In the genomic region with DNA sequence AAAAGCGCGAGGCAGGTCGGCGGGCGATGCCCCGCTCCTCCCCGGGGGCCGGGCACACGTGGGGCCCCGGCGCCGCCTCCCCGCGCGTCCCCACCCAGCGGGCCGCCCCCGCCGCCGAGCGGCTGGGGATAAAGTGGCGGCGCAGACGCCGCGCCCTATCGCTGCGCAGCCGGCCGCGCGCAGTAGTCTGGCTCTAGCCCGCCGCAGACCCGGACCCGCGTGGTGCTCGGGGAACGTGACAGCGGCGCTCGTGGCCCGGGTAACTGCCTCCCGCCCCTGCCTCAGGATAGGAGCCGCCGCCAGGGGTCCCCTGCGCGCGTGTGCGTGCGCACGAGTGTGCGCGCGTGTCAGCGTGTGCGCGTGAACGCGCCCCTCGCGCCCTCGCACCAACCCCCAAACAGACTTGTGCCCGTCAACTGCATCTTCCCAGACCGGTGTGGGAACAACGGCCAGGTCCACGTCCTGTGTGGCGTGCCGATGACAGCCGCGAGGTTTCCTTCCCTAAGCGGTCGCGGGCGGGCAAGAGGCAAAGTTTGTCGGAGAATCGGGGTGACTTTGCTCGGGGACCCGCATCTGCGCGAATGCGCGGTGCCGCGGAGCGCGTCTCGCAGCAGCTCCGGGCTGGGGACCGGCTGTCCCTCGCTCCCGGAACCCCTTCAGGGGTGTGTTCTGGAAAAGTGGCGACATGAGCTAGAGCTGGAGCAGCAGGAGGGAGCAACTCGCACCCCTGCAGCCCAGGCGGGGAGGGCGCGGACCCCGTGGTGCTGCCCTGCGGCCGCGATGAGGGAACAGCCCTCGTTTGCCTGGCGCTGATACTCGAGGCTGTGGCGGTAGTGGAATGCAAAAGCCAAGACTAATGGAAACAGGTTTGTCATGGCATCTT, we compare ENCODE assay signal across 8 mouse cellular contexts. TPM values are rescaled to one million over a fixed set of nuclear protein-coding genes. Genes with fewer than 3 reads are reported as not detected.
DNase-seq lines count a peak whose midpoint lies in the region; ATAC-seq and TF ChIP-seq lines count a peak whose summit lies in the region.

A gene (plus strand): TSS at position 100 of the 883 bp plus-strand sequence.

- no peak for TF ChIP-seq CTCF in G1E (IDR thresholded peaks at IDR 0.05; ENCODE audit: low read depth, low read length)
- TF ChIP-seq CTCF in cerebellum, adult 2 months (IDR thresholded peaks at IDR 0.05; ENCODE audit: borderline replicate concordance, insufficient read depth, low read depth, low read length), result peak; percentile 36
- TF ChIP-seq CTCF in forebrain, postnatal 0 days (IDR thresholded peaks at IDR 0.05; ENCODE audit: low read depth), result peak; percentile 77

- peaks cover 4% of the 10 kb centered on the region for H3K9me3 ChIP-seq in G1E (replicated peaks)
- no peaks in the 10 kb centered on the region for H3K9me3 ChIP-seq in forebrain, postnatal 0 days (ENCODE audit: low read length)
- H3K9me3 ChIP-seq in liver, embryonic 15.5 days (replicated peaks), result no peaks in the 10 kb centered on the region
- H3K9me3 ChIP-seq in neural tube, embryonic 12.5 days, result no peaks in the 10 kb centered on the region

- H3K4me3 ChIP-seq in G1E (ENCODE audit: low read depth, low read length), result peak within 1 kb of the TSS; percentile 68
- peak within 1 kb of the TSS; percentile 84 for H3K4me3 ChIP-seq in cerebellum, adult 2 months (replicated peaks; ENCODE audit: insufficient read depth, low read depth, low read length)
- H3K4me3 ChIP-seq in forebrain, postnatal 0 days (ENCODE audit: low read depth, low read length), result peak within 1 kb of the TSS; percentile 50
- H3K4me3 ChIP-seq in liver, embryonic 15.5 days (replicated peaks), result peak within 1 kb of the TSS; percentile 90
- H3K4me3 ChIP-seq in neural tube, embryonic 12.5 days, result peak within 1 kb of the TSS; percentile 63

- DNase-seq in G1E (ENCODE audit: low spot score), result peak; percentile 8
- DNase-seq in cerebellum, adult 2 months, result peak; percentile 80 to 88
- peak; percentile 89 for DNase-seq in forebrain, postnatal 0 days
- peak; percentile 80 to 86 for DNase-seq in heart, postnatal 14 days
- no peak for DNase-seq in large intestine, adult 2 months (ENCODE audit: low read depth, low spot score)
- DNase-seq in thymus, adult 18-20 months, result peak; percentile 41 to 58

- intact Hi-C loops in heart, postnatal 14 days (cut with DNase I), result loop anchor here (2.0 to 5.0 kb wide), 2 partner anchors 102 to 132 kb away; no protein-coding TSS in a partner anchor

- peak within 1 kb of the TSS; percentile 93 for H3K4me2 ChIP-seq in forebrain, postnatal 0 days (ENCODE audit: low read depth)
- H3K4me2 ChIP-seq in liver, embryonic 15.5 days, result peak within 1 kb of the TSS; percentile 95
- peak within 1 kb of the TSS; percentile 87 for H3K4me2 ChIP-seq in neural tube, embryonic 12.5 days (replicated peaks)

- ATAC-seq in G1E (ENCODE audit: extremely low read depth, insufficient number of reproducible peaks, low FRiP score, poor library complexity, severe bottlenecking), result no peak
- ATAC-seq in forebrain, postnatal 0 days, result peak; percentile 92
- ATAC-seq in liver, embryonic 15.5 days (ENCODE audit: insufficient read depth), result peak; percentile 91
- ATAC-seq in neural tube, embryonic 12.5 days (ENCODE audit: low FRiP score, low read depth), result peak; percentile 86

- H3K4me1 ChIP-seq in G1E (ENCODE audit: insufficient read depth, low read depth, low read length), result peaks cover 10% of the 10 kb centered on the region; the same call in 1 of the 2 replicates
- H3K4me1 ChIP-seq in cerebellum, adult 2 months (ENCODE audit: control insufficient read depth, insufficient read depth, low read length), result peaks cover 19% of the 10 kb centered on the region; the same call in 1 of the 2 replicates
- H3K4me1 ChIP-seq in forebrain, postnatal 0 days (ENCODE audit: insufficient read depth), result no peaks in the 10 kb centered on the region
- H3K4me1 ChIP-seq in liver, embryonic 15.5 days (replicated peaks), result peaks cover 60% of the 10 kb centered on the region
- H3K4me1 ChIP-seq in neural tube, embryonic 12.5 days, result peaks cover 8% of the 10 kb centered on the region

- H3K36me3 ChIP-seq in G1E (replicated peaks), result no peaks in the 10 kb centered on the region
- H3K36me3 ChIP-seq in forebrain, postnatal 0 days (ENCODE audit: insufficient read depth), result no peaks in the 10 kb centered on the region
- H3K36me3 ChIP-seq in liver, embryonic 15.5 days (replicated peaks), result peaks cover 30% of the 10 kb centered on the region
- no peaks in the 10 kb centered on the region for H3K36me3 ChIP-seq in neural tube, embryonic 12.5 days

- H3K27ac ChIP-seq in cerebellum, adult 2 months (ENCODE audit: insufficient read depth, low read length), result peak within 1 kb of the TSS; percentile 96
- peak within 1 kb of the TSS; percentile 80 for H3K27ac ChIP-seq in forebrain, postnatal 0 days (ENCODE audit: low read depth, low read length)
- peak within 1 kb of the TSS; percentile 95 for H3K27ac ChIP-seq in liver, embryonic 15.5 days (replicated peaks)
- no peak within 1 kb of the TSS for H3K27ac ChIP-seq in neural tube, embryonic 12.5 days

- TF ChIP-seq POLR2A in cerebellum, adult 2 months (IDR thresholded peaks at IDR 0.05; ENCODE audit: borderline replicate concordance, insufficient read depth, low read length), result peak; percentile 59; the same call in 1 of the 2 replicates

- H3K27me3 ChIP-seq in G1E (ENCODE audit: insufficient read depth, low read length), result peaks cover 41% of the 10 kb centered on the region
- no peaks in the 10 kb centered on the region for H3K27me3 ChIP-seq in cerebellum, adult 2 months (ENCODE audit: control insufficient read depth, insufficient read depth, low read length)
- no peaks in the 10 kb centered on the region; the same call in none of the 2 replicates for H3K27me3 ChIP-seq in forebrain, postnatal 0 days (ENCODE audit: insufficient read depth, low read length)
- 0 out of 2 replicates have a peak, but pooled peaks cover 7% of the 10 kb centered on the region for H3K27me3 ChIP-seq in liver, embryonic 15.5 days
- peaks cover 23% of the 10 kb centered on the region for H3K27me3 ChIP-seq in neural tube, embryonic 12.5 days (replicated peaks)

- peak within 1 kb of the TSS; percentile 62 for H3K9ac ChIP-seq in forebrain, postnatal 0 days
- peak within 1 kb of the TSS; percentile 90 for H3K9ac ChIP-seq in liver, embryonic 15.5 days
- H3K9ac ChIP-seq in neural tube, embryonic 12.5 days, result peak within 1 kb of the TSS; percentile 65

- WGBS in cerebellum, adult 2 months, result under 1% methylated on average over 105 of the region's 105 CpGs
- WGBS in forebrain, postnatal 0 days, result 1% methylated on average over 104 of the region's 105 CpGs
- under 1% methylated on average over 105 of the region's 105 CpGs for WGBS in large intestine, adult 2 months
- under 1% methylated on average over 104 of the region's 105 CpGs for WGBS in liver, embryonic 15.5 days (ENCODE audit: insufficient replicate concordance)
- WGBS in neural tube, embryonic 12.5 days, result under 1% methylated on average over 105 of the region's 105 CpGs

RNA-seq across cellular contexts. Expression of the gene that starts here (rescaled TPM):
- 41.5 TPM in 1 of 2 replicates, not detected in the other for total RNA-seq in G1E (2014; fragmentation: Nextera tagmentation)
- 0.11 TPM in 1 of 2 replicates, not detected in the other for total RNA-seq in G1E (2017)
- polyA plus RNA-seq in G1E (2012), result 0.02 and 0.03 TPM in 2 replicates
- polyA plus RNA-seq in cerebellum, adult 2 months (2012; rRNA removed), result 63.4 and 69.2 TPM in 2 replicates
- 35.1 and 37.5 TPM in 2 replicates for total RNA-seq in forebrain, postnatal 0 days (2014; rRNA removed)
- polyA plus RNA-seq in forebrain, postnatal 0 days (2015; fragmentation: Nextera tagmentation; extraction: Ambion mirVana), result 48.7 and 60.7 TPM in 2 replicates
- total RNA-seq in heart, postnatal 14 days (2021), result 100 to 1,000 TPM; 173 to 177 TPM
- polyA plus RNA-seq in large intestine, adult 2 months (2012; rRNA removed), result 30.5 and 37.9 TPM in 2 replicates
- 69.7 and 71.6 TPM in 2 replicates for polyA plus RNA-seq in liver, embryonic 15.5 days (2015; fragmentation: Nextera tagmentation; extraction: Ambion mirVana)
- 8.4 and 9.3 TPM in 2 replicates for polyA plus RNA-seq in neural tube, embryonic 12.5 days (2016; fragmentation: Nextera tagmentation; extraction: Ambion mirVana)
